Mouse (Mus musculus): ENCODE data around the gene Klc3. TPM values are rescaled to one million over a fixed set of nuclear protein-coding genes. Genes with fewer than 3 reads are reported as not detected.
A peak's percentile ranks its signal among the peaks of the same experiment; 100 is the strongest.

Gene Klc3
- polyA plus RNA-seq, 1 experiment, result 1.3 TPM

DNA sequence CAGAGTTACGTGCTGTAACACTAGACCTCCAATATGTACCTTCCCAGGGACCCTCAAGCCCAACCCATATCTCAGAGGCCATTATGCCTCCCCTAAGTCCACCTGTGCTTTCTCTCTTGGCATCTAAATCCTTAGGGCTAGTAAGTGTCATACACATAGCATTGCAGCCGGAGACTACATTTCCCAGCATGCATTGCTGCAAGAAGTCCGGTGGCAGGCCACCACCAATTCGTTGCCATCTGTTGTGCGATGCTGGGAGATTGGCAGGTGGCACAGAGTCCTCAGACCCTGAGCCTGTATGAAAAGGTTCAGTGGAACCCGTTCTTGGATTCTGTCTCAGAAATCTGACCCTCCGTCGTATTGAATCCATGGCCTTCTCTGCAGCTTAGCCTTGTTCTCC, 25.8 kb upstream of the Klc3 start:
- TF ChIP-seq GATA1 (IDR thresholded peaks at IDR 0.05; ENCODE audit: borderline replicate concordance, low read length) (no peak), FLI1 (IDR thresholded peaks at IDR 0.05; ENCODE audit: low read length) (no peak)
- Histone ChIP-seq H3K4me1 (peaks cover 25% of the 10 kb centered on the region), H3K36me3 (replicated peaks; ENCODE audit: low read length) (peaks cover 100% of the 10 kb centered on the region), H3K9me3 (peaks cover 15% of the 10 kb centered on the region), H3K4me3 (replicated peaks) (no peak overlapping the region), H3K27me3 (replicated peaks) (no peaks in the 10 kb centered on the region)

DNA sequence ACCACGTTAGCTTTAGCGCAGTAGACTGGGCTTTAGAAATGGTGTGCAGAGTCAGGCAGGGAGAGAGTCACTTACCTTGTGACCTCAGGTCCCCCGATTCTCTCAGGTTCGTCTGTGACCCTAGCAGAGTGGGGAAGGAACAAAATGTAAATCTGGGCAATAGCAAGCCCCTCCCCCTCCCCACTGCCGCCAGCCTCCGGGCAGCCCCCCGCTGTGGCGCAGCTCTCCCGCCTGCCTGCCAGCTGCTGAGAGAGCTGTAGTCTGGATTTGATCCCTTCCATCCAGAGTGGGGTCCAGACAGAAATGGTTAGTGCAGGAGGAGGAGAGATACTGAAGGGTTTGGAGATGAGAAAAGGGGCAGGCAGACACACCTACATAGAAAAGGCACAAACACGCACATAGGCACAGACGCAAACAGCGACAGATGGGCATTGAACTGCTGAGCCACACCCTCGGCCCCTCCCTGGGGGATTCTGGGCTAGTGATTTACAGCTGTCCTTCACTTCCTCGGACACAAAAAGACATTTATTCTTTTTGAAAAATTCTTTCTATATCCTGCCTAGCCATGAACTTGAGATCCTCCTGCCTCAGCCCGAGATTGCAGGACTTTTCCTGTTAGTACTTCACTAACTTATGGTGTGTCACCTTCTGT, 24.2 kb upstream of the Klc3 start:
- Histone ChIP-seq H3K4me3 (replicated peaks) (no peak overlapping the region), H3K27me3 (replicated peaks) (no peaks in the 10 kb centered on the region), H3K9me3 (peaks cover 8% of the 10 kb centered on the region), H3K36me3 (replicated peaks; ENCODE audit: low read length) (peaks cover 91% of the 10 kb centered on the region), H3K4me1 (peaks cover 25% of the 10 kb centered on the region)
- no peak for TF ChIP-seq FLI1 (IDR thresholded peaks at IDR 0.05; ENCODE audit: low read length)
- TF ChIP-seq GATA1 (IDR thresholded peaks at IDR 0.05; ENCODE audit: borderline replicate concordance, low read length), result no peak

DNA sequence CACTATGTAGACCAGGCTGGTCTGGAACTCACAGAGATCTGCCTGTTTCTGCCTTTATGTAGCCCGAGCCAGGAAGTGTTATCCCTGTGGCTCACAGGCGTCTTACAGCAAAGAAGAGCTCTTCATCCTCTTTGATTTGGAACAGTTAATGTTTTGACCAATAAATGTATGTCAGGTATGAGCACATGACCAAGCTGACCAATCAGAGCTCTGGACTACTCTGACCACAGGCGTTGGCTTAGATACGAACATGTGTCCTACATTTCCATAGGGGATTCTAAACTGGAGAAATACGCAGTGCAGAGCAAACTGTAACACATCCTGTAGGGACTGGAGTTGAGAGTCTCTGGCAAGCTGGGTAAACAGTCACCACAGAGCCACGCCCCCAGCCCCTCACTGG, 23.0 kb upstream of the Klc3 start:
- no peak overlapping the region for H3K4me3 ChIP-seq (replicated peaks)
- TF ChIP-seq GATA1 (IDR thresholded peaks at IDR 0.05; ENCODE audit: borderline replicate concordance, low read length), result no peak
- TF ChIP-seq FLI1 (IDR thresholded peaks at IDR 0.05; ENCODE audit: low read length), result no peak

DNA sequence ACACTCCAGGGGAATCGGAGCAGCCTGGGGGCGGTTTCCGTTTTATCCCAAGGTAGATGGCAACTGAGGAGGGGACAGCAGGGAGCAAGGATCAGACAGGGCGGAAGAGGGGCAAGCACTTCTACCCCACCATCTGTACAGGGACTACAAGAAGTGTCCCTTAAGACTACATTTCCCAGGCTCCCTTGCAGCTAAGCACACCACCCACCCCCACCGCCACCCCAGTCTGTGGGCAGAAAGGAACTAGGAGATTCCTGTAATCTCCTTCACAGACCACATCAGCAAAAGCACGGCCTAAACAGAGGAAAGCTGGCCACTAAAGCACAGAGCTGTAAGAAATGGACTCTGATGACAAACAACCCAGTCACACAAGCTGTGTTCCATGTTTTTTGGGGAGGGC, 22.4 kb upstream of the Klc3 start:
- TF ChIP-seq FLI1 (IDR thresholded peaks at IDR 0.05; ENCODE audit: low read length) (no peak), GATA1 (IDR thresholded peaks at IDR 0.05; ENCODE audit: borderline replicate concordance, low read length) (no peak)
- Histone ChIP-seq H3K4me1 (peaks cover 33% of the 10 kb centered on the region), H3K9me3 (no peaks in the 10 kb centered on the region), H3K27me3 (replicated peaks) (peaks cover 9% of the 10 kb centered on the region), H3K4me3 (replicated peaks) (no peak overlapping the region), H3K36me3 (replicated peaks; ENCODE audit: low read length) (peaks cover 74% of the 10 kb centered on the region)

More for the DNA sequence above, 23.0 kb upstream of the Klc3 start:
- Histone ChIP-seq H3K4me1 (peaks cover 28% of the 10 kb centered on the region), H3K9me3 (no peaks in the 10 kb centered on the region), H3K27me3 (replicated peaks) (peaks cover 8% of the 10 kb centered on the region), H3K36me3 (replicated peaks; ENCODE audit: low read length) (peaks cover 80% of the 10 kb centered on the region)

DNA sequence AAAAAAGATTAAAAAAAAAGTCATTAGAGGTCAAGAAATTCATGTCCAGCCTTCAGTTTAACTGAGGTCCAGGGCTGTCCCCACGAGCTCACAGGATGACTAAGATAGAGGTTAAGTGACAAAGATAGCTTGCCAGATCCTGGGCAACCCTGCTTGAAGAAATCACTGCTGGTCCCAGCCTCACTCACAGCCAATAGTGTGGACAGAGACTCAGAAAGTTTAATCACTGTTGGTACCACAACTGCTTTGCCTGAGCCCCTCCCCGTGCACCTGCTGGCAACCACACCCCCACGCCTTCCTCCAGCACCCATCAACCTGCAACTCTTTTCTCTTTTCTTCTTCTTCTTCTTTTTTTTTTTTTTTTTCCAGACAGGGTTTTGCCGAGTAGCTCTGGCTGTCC, 20.1 kb upstream of the Klc3 start:
- H3K4me1 ChIP-seq, result peaks cover 53% of the 10 kb centered on the region
- peaks cover 51% of the 10 kb centered on the region for H3K36me3 ChIP-seq (replicated peaks; ENCODE audit: low read length)
- no peak overlapping the region for H3K4me3 ChIP-seq (replicated peaks)
- TF ChIP-seq FLI1 (IDR thresholded peaks at IDR 0.05; ENCODE audit: low read length) (no peak), GATA1 (IDR thresholded peaks at IDR 0.05; ENCODE audit: borderline replicate concordance, low read length) (no peak)
- H3K9me3 ChIP-seq, result no peaks in the 10 kb centered on the region
- H3K27me3 ChIP-seq (replicated peaks), result peaks cover 24% of the 10 kb centered on the region

DNA sequence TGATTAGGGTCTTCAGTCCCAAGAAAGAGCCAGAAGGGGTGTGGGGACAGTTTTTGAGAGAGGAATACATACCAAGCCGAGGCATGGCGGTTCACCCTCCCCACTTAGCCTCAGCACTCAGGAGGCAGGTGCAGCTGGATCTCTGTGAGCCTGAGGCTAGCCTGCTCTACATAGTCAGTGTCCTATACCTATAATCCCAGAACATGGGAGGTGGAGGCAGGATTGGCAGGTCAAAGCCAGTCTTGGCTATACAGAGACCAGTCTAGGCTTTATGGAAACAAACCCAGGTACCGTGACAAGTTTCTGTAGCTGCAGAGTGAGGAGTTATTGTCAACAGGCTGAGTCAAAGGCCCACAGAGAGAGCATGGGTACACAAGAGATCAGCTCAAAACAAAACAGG, 19.2 kb upstream of the Klc3 start:
- peaks cover 52% of the 10 kb centered on the region for H3K4me1 ChIP-seq
- H3K9me3 ChIP-seq, result no peaks in the 10 kb centered on the region
- peaks cover 27% of the 10 kb centered on the region for H3K27me3 ChIP-seq (replicated peaks)
- no peak for TF ChIP-seq GATA1 (IDR thresholded peaks at IDR 0.05; ENCODE audit: borderline replicate concordance, low read length)
- no peak for TF ChIP-seq FLI1 (IDR thresholded peaks at IDR 0.05; ENCODE audit: low read length)
- peaks cover 42% of the 10 kb centered on the region for H3K36me3 ChIP-seq (replicated peaks; ENCODE audit: low read length)
- no peak overlapping the region for H3K4me3 ChIP-seq (replicated peaks)

DNA sequence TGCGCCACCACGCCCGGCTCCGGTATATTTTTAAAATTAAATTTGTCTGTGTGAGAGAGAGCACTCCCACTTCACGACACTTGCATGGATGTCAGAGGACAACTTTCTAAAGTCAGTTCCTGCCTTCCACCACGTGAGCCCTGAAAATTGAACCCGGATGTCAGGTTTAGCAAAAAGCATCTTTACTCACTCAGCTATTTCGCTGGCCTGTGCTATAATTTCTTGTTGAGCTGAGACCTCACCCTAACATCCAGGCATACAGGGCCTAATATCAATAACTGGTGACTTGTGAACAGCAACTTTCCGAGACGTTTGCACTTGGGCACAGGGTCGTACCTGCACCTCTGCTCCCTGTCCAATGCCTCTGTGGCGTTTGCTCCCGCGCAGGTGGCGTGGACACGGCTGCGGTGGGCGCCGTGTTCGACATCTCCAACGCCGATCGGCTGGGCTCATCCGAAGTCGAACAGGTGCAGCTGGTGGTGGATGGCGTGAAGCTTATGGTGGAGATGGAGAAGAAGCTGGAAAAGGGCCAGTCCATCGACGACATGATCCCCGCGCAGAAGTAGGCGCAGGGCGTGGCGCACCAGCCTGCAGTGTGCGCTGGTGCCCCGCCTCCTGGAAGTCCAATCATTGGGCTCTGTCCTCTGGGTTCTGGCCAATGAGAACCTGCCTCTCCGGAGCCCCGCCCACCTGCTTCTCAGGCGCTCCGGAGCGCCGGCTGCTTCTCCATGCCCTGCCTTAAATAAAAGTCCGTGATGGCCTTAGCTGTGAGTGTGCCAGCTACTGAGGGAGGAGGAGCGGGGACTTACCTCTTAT, 17.1 kb upstream of the Klc3 start:
- TF ChIP-seq GATA1 (IDR thresholded peaks at IDR 0.05; ENCODE audit: borderline replicate concordance, low read length) (no peak), FLI1 (IDR thresholded peaks at IDR 0.05; ENCODE audit: low read length) (no peak)
- Histone ChIP-seq H3K4me1 (peaks cover 42% of the 10 kb centered on the region), H3K27me3 (replicated peaks) (peaks cover 41% of the 10 kb centered on the region), H3K36me3 (replicated peaks; ENCODE audit: low read length) (peaks cover 21% of the 10 kb centered on the region), H3K4me3 (replicated peaks) (peak overlapping the region; percentile 90), H3K9me3 (no peaks in the 10 kb centered on the region)

DNA sequence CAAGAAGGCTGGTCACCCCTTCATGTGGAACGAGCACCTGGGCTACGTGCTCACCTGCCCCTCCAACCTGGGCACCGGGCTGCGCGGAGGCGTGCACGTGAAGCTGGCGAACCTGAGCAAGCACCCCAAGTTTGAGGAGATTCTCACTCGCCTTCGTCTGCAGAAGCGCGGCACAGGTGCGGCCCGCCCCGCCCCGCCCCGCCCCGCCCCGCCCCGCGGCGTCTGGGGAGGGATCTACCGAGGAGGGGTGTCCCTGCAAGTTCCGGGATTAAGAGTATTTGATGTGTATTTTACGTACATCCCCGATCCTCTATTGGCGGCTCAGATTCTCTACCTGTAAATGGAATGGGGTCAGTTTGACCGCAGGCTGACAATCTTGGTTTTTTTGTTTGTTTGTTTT, 16.2 kb upstream of the Klc3 start:
- Histone ChIP-seq H3K9me3 (no peaks in the 10 kb centered on the region), H3K27me3 (replicated peaks) (peaks cover 47% of the 10 kb centered on the region), H3K4me1 (peaks cover 44% of the 10 kb centered on the region), H3K4me3 (replicated peaks) (peak overlapping the region; percentile 84), H3K36me3 (replicated peaks; ENCODE audit: low read length) (peaks cover 12% of the 10 kb centered on the region)
- TF ChIP-seq GATA1 (IDR thresholded peaks at IDR 0.05; ENCODE audit: borderline replicate concordance, low read length) (no peak), FLI1 (IDR thresholded peaks at IDR 0.05; ENCODE audit: low read length) (no peak)

DNA sequence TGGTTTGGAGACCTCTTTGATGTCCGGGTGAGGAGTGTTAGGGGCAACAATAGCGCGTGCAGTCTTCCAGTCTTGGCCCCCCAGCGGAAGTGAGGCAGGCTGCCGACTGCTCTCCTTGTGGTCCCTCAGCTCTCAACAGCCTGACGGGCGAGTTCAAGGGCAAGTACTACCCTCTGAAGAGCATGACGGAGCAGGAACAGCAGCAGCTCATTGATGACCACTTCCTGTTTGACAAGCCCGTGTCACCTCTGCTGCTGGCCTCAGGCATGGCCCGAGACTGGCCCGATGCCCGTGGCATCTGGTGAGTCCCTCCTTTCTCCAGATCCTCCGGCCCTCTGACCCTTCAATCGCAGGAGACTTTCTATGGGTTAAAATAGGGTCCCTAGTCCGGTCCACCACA, 12.7 kb upstream of the Klc3 start:
- H3K4me1 ChIP-seq, result peaks cover 36% of the 10 kb centered on the region
- peaks cover 63% of the 10 kb centered on the region for H3K27me3 ChIP-seq (replicated peaks)
- peaks cover 9% of the 10 kb centered on the region for H3K9me3 ChIP-seq
- H3K4me3 ChIP-seq (replicated peaks), result peak overlapping the region; percentile 57
- TF ChIP-seq GATA1 (IDR thresholded peaks at IDR 0.05; ENCODE audit: borderline replicate concordance, low read length) (no peak), FLI1 (IDR thresholded peaks at IDR 0.05; ENCODE audit: low read length) (no peak)
- H3K36me3 ChIP-seq (replicated peaks; ENCODE audit: low read length), result no peaks in the 10 kb centered on the region

DNA sequence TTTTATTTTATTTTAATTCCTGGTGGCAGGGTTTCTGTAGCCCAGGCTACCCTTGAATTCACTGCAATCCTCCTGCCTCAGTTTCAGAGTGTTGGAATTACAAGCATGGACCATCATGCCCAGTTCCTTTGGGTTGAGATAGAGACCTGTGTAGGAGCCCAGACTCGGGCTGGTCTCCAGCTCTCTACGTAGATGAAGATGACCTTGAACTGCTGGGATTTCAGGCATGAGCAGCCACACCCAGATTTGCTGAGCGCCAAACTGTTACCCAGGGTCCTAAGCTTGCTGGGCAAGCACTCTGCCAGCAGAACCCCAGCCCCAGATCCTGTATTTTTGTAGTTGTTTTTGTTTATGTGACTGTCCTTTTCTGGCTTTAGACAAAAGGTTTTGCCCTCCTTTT, 9.6 kb upstream of the Klc3 start:
- Histone ChIP-seq H3K27me3 (replicated peaks) (peaks cover 63% of the 10 kb centered on the region), H3K4me3 (replicated peaks) (no peak overlapping the region), H3K9me3 (peaks cover 9% of the 10 kb centered on the region), H3K36me3 (replicated peaks; ENCODE audit: low read length) (no peaks in the 10 kb centered on the region), H3K4me1 (peaks cover 16% of the 10 kb centered on the region)
- TF ChIP-seq GATA1 (IDR thresholded peaks at IDR 0.05; ENCODE audit: borderline replicate concordance, low read length), result no peak
- no peak for TF ChIP-seq FLI1 (IDR thresholded peaks at IDR 0.05; ENCODE audit: low read length)
